Comparison of ENCODE assay signal across 8 mouse cellular contexts in genomic region chr17:69416163-69416562, GRCm38 (mm10). TPM values are rescaled to one million over a fixed set of nuclear protein-coding genes. Genes with fewer than 3 reads are reported as not detected.
DNase-seq lines count a peak whose midpoint lies in the region; ATAC-seq and TF ChIP-seq lines count a peak whose summit lies in the region.

No protein-coding gene starts in this region.

- DNase-seq in heart, postnatal 25 days (ENCODE audit: low spot score), result no peak
- DNase-seq in MEL (ENCODE audit: low read depth, low spot score), result peak; percentile 71
- DNase-seq in midbrain, embryonic 14.5 days, result no peak
- DNase-seq in left cerebral cortex, postnatal 25 days (ENCODE audit: low spot score in 2 of 2), result no peak
- no peak for DNase-seq in urinary bladder, adult 2 months (ENCODE audit: low spot score)
- no peak for DNase-seq in urinary bladder, postnatal 25 days (ENCODE audit: low spot score)

- H3K9ac ChIP-seq in heart, embryonic 15.5 days, result peak overlapping the region; percentile 88; the same call in 1 of the 2 replicates
- H3K9ac ChIP-seq in MEL (ENCODE audit: control insufficient read depth, low read depth, low read length, poor library complexity, severe bottlenecking), result peak overlapping the region; percentile 94
- H3K9ac ChIP-seq in hindbrain, embryonic 16.5 days (ENCODE audit: low read depth, low read length), result no peak overlapping the region
- H3K9ac ChIP-seq in midbrain, embryonic 14.5 days (replicated peaks; ENCODE audit: low read length), result no peak overlapping the region

- H3K4me1 ChIP-seq in heart, embryonic 15.5 days (replicated peaks), result peaks cover 7% of the 10 kb centered on the region
- peaks cover 2 to 4% of the 10 kb centered on the region in 2 experiments; a peak in 1 of 4 replicates for H3K4me1 ChIP-seq in MEL (ENCODE audit: control insufficient read depth in 1 of 2, insufficient read depth in 2 of 2, low read length in 2 of 2)
- H3K4me1 ChIP-seq in hindbrain, embryonic 16.5 days (ENCODE audit: control insufficient read depth, insufficient read depth, low read depth, low read length), result peaks cover 6% of the 10 kb centered on the region
- peaks cover 13% of the 10 kb centered on the region; the same call in 1 of the 2 replicates for H3K4me1 ChIP-seq in midbrain, embryonic 14.5 days (ENCODE audit: control insufficient read depth, insufficient read depth, low read length)

- no peaks in the 10 kb centered on the region for H3K9me3 ChIP-seq in heart, embryonic 15.5 days (replicated peaks)
- H3K9me3 ChIP-seq in MEL (replicated peaks; ENCODE audit: insufficient read depth, low read length), result no peaks in the 10 kb centered on the region
- no peaks in the 10 kb centered on the region for H3K9me3 ChIP-seq in hindbrain, embryonic 16.5 days (ENCODE audit: control insufficient read depth, low read length)
- H3K9me3 ChIP-seq in midbrain, embryonic 14.5 days (ENCODE audit: control insufficient read depth, low read length), result no peaks in the 10 kb centered on the region

- TF ChIP-seq CTCF in MEL (IDR thresholded peaks at IDR 0.05 in 2 of 3, conservative IDR thresholded peaks at IDR 0.05 in 1 of 3; ENCODE audit: control insufficient read depth in 1 of 3, insufficient read depth in 1 of 3, low read depth in 2 of 3, low read length in 3 of 3, poor library complexity in 1 of 3, severe bottlenecking in 1 of 3), result no peak

- intact Hi-C loops in heart, postnatal 25 days (cut with DNase I), result no loop called here
- intact Hi-C loops in left cerebral cortex, postnatal 25 days (cut with DNase I), result no loop called here

- peaks cover 18% of the 10 kb centered on the region for H3K79me2 ChIP-seq in MEL (ENCODE audit: control insufficient read depth, insufficient read depth, low read length, poor library complexity)

- H3K27ac ChIP-seq in heart, embryonic 15.5 days, result peak overlapping the region; percentile 98
- H3K27ac ChIP-seq in MEL (ENCODE audit: control insufficient read depth, low read depth, low read length), result peak overlapping the region; percentile 90
- no peak overlapping the region for H3K27ac ChIP-seq in hindbrain, embryonic 16.5 days (ENCODE audit: low read depth, low read length)
- H3K27ac ChIP-seq in midbrain, embryonic 14.5 days (replicated peaks; ENCODE audit: low read depth, low read length), result no peak overlapping the region

- peak overlapping the region; percentile 69 for H3K4me2 ChIP-seq in heart, embryonic 15.5 days
- H3K4me2 ChIP-seq in hindbrain, embryonic 16.5 days (ENCODE audit: low read length), result peak overlapping the region; percentile 83
- H3K4me2 ChIP-seq in midbrain, embryonic 14.5 days (ENCODE audit: low read length), result peak overlapping the region; percentile 89

- ATAC-seq in heart, embryonic 15.5 days (replicated peaks; ENCODE audit: insufficient number of reproducible peaks, insufficient read depth, low FRiP score, low read depth), result no peak
- ATAC-seq in hindbrain, embryonic 16.5 days, result no peak
- ATAC-seq in midbrain, embryonic 14.5 days (ENCODE audit: low FRiP score, low TSS enrichment), result no peak

- H3K36me3 ChIP-seq in heart, embryonic 15.5 days, result no peaks in the 10 kb centered on the region
- H3K36me3 ChIP-seq in MEL (ENCODE audit: control insufficient read depth in 1 of 2, insufficient read depth in 2 of 2, low read length in 2 of 2), result peaks cover 0 to 16% of the 10 kb centered on the region in 2 experiments; a peak in 2 of 4 replicates
- no peaks in the 10 kb centered on the region for H3K36me3 ChIP-seq in hindbrain, embryonic 16.5 days (ENCODE audit: control insufficient read depth, insufficient read depth, low read length)
- H3K36me3 ChIP-seq in midbrain, embryonic 14.5 days (ENCODE audit: control insufficient read depth, insufficient read depth, low read length), result no peaks in the 10 kb centered on the region

- no peak for TF ChIP-seq POLR2A in MEL (IDR thresholded peaks at IDR 0.05; ENCODE audit: control insufficient read depth in 1 of 2, insufficient read depth in 1 of 2, low read depth in 1 of 2, low read length in 2 of 2, poor library complexity in 1 of 2)

- peak in 1 of 2 experiments; percentile 51; a peak in 1 of 4 replicates for TF ChIP-seq EP300 in MEL (IDR thresholded peaks at IDR 0.05; ENCODE audit: low read depth in 1 of 2, low read length in 2 of 2)

- no peaks in the 10 kb centered on the region for H3K27me3 ChIP-seq in heart, embryonic 15.5 days
- no peaks in the 10 kb centered on the region for H3K27me3 ChIP-seq in MEL (ENCODE audit: control insufficient read depth in 1 of 2, insufficient read depth in 2 of 2, low read length in 2 of 2)
- H3K27me3 ChIP-seq in hindbrain, embryonic 16.5 days (replicated peaks; ENCODE audit: control insufficient read depth, insufficient read depth, low read length), result no peaks in the 10 kb centered on the region; the same call in 1 of the 2 replicates
- no peaks in the 10 kb centered on the region for H3K27me3 ChIP-seq in midbrain, embryonic 14.5 days (ENCODE audit: control insufficient read depth, insufficient read depth, low read length)

- H3K4me3 ChIP-seq in heart, embryonic 15.5 days, result peak overlapping the region; percentile 96
- peak overlapping the region; percentile 87 to 90 for H3K4me3 ChIP-seq in MEL (ENCODE audit: control insufficient read depth in 1 of 2, insufficient read depth in 1 of 2, low read depth in 2 of 2, low read length in 2 of 2)
- H3K4me3 ChIP-seq in hindbrain, embryonic 16.5 days (ENCODE audit: low read length), result peak overlapping the region; percentile 84
- peak overlapping the region; percentile 84 for H3K4me3 ChIP-seq in midbrain, embryonic 14.5 days (replicated peaks; ENCODE audit: low read depth, low read length)

- TF ChIP-seq RAD21 in MEL (IDR thresholded peaks at IDR 0.05; ENCODE audit: low read depth, low read length), result no peak

TF ChIP-seq in MEL, 35 proteins besides CTCF, POLR2A, EP300 and RAD21:
- TF ChIP-seq TBP (IDR thresholded peaks at IDR 0.05; ENCODE audit: low read depth, low read length) (peak; percentile 43; the same call in 1 of the 2 replicates), POLR2AphosphoS2 (IDR thresholded peaks at IDR 0.05; ENCODE audit: low read length) (no peak), CHD1 (IDR thresholded peaks at IDR 0.05; ENCODE audit: low read depth, low read length) (no peak), GATA1 (IDR thresholded peaks at IDR 0.05; ENCODE audit: low read depth, low read length) (peak; percentile 87), NELFE (IDR thresholded peaks at IDR 0.05; ENCODE audit: low read depth, low read length) (0 out of 2 replicates have a peak, but pooled peaks have one; percentile 18), SMC3 (IDR thresholded peaks at IDR 0.05; ENCODE audit: low read depth, low read length) (no peak), MXI1 (IDR thresholded peaks at IDR 0.05; ENCODE audit: low read depth, low read length) (no peak), ELF1 (IDR thresholded peaks at IDR 0.05; ENCODE audit: low read depth, low read length) (peak; percentile 65; the same call in 1 of the 2 replicates), HCFC1 (IDR thresholded peaks at IDR 0.05; ENCODE audit: low read depth, low read length) (peak; percentile 62; the same call in 1 of the 2 replicates), MYC (IDR thresholded peaks at IDR 0.05; ENCODE audit: low read depth, low read length) (peak; percentile 75; the same call in 1 of the 2 replicates), RCOR1 (IDR thresholded peaks at IDR 0.05; ENCODE audit: low read depth, low read length) (no peak), ZNF384 (IDR thresholded peaks at IDR 0.05; ENCODE audit: low read depth, low read length) (peak; percentile 64), KAT2A (conservative IDR thresholded peaks at IDR 0.05; ENCODE audit: low read depth, low read length) (no peak)
TF ChIP-seq in MEL: peak in this region for 7.

RNA-seq across cellular contexts. Expression of gene Akain1, which starts 23.0 kb away (rescaled TPM):
- not detected in 2 replicates for polyA plus RNA-seq in heart, embryonic 15.5 days (2015; fragmentation: Nextera tagmentation; extraction: Ambion mirVana)
- under 1 TPM; 0.11 to 0.18 TPM for total RNA-seq in heart, postnatal 25 days (2021)
- not detected in 2 replicates for total RNA-seq in MEL (2012; rRNA removed)
- polyA plus RNA-seq in MEL (2012; ENCODE audit: insufficient read depth in 1 of 2, insufficient read length in 2 of 2, low read depth in 1 of 2, low replicate concordance in 2 of 2, missing spikeins in 1 of 2), result not detected
- polyA plus RNA-seq in hindbrain, embryonic 16.5 days (2015; fragmentation: Nextera tagmentation; extraction: Ambion mirVana), result 1.4 and 1.8 TPM in 2 replicates
- 0.41 and 0.80 TPM in 2 replicates for polyA plus RNA-seq in midbrain, embryonic 14.5 days (2014; fragmentation: Nextera tagmentation; extraction: Ambion mirVana)
- 1 to 10 TPM; 4.6 to 4.7 TPM for total RNA-seq in left cerebral cortex, postnatal 25 days (2021)
- polyA plus RNA-seq in urinary bladder, adult 2 months (2012; rRNA removed), result not detected in 2 replicates

RNA-seq across cellular contexts. Expression of gene Zbtb14, which starts 33.3 kb away (rescaled TPM):
- 13.6 and 14.4 TPM in 2 replicates for polyA plus RNA-seq in heart, embryonic 15.5 days (2015; fragmentation: Nextera tagmentation; extraction: Ambion mirVana)
- total RNA-seq in heart, postnatal 25 days (2021), result 10 to 100 TPM in 1 of 2 experiments, 1 to 10 TPM in 1; 9.5 to 12.6 TPM
- total RNA-seq in MEL (2012; rRNA removed), result 8.7 and 9.0 TPM in 2 replicates
- 10 to 100 TPM in 1 of 2 experiments, not detected in 1; 11.9 TPM for polyA plus RNA-seq in MEL (2012; ENCODE audit: insufficient read depth in 1 of 2, insufficient read length in 2 of 2, low read depth in 1 of 2, low replicate concordance in 2 of 2, missing spikeins in 1 of 2)
- polyA plus RNA-seq in hindbrain, embryonic 16.5 days (2015; fragmentation: Nextera tagmentation; extraction: Ambion mirVana), result 22.4 and 28.3 TPM in 2 replicates
- 25.7 and 32.2 TPM in 2 replicates for polyA plus RNA-seq in midbrain, embryonic 14.5 days (2014; fragmentation: Nextera tagmentation; extraction: Ambion mirVana)
- 10 to 100 TPM; 23.5 to 23.9 TPM for total RNA-seq in left cerebral cortex, postnatal 25 days (2021)
- 12.9 and 16.0 TPM in 2 replicates for polyA plus RNA-seq in urinary bladder, adult 2 months (2012; rRNA removed)

Comparison
In these comparisons a context has a peak if more than half of its experiments do, and no peak if none do; other contexts are left out.
1. H3K27ac ChIP-seq: peak in heart, embryonic 15.5 days (single experiment) and MEL (single experiment); none in hindbrain, embryonic 16.5 days (single experiment) and midbrain, embryonic 14.5 days (single experiment).
2. H3K9ac ChIP-seq: peak in heart, embryonic 15.5 days (single experiment) and MEL (single experiment); none in hindbrain, embryonic 16.5 days (single experiment) and midbrain, embryonic 14.5 days (single experiment).
3. Peak in every context shown above with its lines, with median percentiles within 50 percentile points of each other: H3K4me2 ChIP-seq and H3K4me3 ChIP-seq.